Mouse (Mus musculus) testis, postnatal 10 days (tissue): ENCODE measurements around the gene Gm20671.
"Not testable (repeated sequence)": the region's sequence is repeated elsewhere in the genome, so short reads cannot be mapped to it uniquely, and the experiment has no call there.

Source experiments
- DNase-seq: peaks from one replicate; pipeline ENCODE4 v3.0.0; 2021; ENCODE audit warnings: low spot score

Gene Gm20671

DNA sequence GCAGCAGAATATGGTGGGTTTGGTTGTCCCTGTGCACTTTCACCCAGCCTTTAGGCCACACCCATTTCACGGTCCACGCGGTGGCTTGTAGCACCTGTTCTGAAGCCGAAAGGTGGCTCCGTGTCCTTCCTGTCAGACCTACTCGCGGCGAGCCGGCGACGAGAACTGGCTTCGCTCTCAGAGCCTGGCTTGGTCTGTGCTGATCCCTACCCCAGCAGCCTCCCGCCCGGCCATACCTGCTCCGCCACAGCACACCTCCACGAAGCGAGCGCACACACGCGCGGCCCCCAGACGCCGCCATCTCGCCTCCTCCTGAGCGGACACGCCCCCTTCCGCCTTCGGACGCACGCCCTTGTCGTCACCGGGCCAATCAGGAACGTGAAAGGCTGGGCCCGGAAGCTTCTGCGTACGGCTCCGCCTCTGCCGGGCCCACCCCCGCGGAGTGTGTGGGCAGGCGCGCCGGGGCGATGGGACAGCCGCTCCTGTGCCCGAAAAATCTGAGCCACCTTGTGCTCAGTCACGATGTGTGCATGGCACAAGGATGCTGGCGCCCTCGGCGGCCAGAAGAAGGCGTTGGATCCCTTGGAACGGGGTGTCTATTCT lies 41.5 kb downstream of the Gm20671 start, which contains the start of gene Pisd:
Pisd (minus strand) TSS at position 334 of the 603 bp plus-strand sequence.
- DNase-seq = peak; percentile 97

DNA sequence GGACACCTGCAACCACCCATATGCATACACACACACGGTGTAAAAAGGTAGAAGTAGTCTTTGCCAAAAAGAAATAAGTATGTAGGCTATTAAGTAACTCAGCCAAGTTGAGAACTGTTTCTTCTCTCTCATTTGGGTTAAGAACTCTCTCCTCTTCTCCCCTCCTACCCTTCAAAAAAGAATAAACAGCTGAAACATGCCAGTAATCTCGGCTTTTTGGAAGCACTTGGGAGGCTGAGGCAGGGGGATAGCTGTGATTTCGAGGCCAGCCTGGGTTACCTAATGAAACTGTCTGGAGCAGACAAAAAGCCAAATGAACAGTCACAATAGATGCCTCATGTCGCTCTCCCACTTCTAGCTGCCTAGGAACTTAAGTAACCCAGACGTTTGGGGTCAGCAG lies 42.2 kb downstream of the Gm20671 start:
- no peak for DNase-seq

DNA sequence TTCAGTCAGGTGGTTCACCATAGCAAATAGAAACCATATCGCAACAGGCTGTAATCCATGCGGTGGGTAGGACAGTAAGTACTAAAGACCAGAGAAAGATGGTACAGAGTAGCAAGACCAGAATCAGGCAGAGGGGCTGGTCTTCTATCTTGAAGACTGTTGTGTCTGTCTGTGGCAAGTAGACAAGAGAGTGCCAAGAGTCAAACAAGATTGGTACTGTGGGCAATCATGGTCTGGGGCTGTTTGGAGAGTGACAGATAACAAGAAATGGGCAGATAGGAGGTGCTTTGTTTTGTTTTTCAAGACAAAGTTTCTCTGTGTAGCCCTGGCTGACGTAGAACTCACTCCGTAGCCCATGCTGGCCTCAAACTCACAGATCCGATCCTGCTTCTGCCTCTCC lies 45.3 kb downstream of the Gm20671 start:
- DNase-seq = no peak

DNA sequence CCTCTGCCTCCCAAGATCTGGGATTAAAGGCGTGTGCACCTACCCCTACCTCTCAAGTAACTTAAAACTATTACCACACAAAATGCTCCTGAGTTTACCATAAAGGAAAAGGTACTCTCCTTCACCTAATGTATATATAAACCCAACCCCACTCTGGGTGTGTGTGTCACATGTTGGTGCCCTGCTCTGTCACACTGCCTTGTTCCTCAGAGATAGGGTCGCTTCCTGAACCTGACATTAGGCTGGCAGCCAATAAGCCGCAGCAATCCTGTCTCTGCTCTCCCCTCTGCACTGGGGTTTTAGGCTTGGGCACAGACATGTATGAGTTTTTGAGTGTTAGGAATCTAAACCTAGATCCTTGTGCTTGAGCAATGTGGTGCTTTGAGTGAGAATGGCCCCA lies 48.7 kb downstream of the Gm20671 start:
- DNase-seq = no peak

DNA sequence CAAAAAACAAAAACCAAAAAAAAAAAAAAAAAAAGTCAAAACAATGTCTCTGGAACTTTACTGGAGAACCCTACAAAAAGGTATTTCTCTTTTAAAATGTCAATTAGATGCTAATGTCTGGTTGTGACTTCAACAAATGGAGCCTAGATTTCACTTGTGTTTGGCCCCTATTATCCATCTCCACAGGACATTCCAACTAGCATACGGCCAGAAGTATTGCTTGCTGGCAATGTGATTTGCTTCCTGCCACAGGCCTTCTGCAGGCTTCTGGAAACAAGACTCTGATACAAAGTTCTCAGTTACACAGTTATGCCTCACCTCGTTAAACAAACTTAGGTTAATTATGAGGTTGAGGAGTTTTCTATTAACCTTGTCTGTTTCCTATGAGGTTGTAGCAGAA lies 54.5 kb downstream of the Gm20671 start:
- DNase-seq = no peak

DNA sequence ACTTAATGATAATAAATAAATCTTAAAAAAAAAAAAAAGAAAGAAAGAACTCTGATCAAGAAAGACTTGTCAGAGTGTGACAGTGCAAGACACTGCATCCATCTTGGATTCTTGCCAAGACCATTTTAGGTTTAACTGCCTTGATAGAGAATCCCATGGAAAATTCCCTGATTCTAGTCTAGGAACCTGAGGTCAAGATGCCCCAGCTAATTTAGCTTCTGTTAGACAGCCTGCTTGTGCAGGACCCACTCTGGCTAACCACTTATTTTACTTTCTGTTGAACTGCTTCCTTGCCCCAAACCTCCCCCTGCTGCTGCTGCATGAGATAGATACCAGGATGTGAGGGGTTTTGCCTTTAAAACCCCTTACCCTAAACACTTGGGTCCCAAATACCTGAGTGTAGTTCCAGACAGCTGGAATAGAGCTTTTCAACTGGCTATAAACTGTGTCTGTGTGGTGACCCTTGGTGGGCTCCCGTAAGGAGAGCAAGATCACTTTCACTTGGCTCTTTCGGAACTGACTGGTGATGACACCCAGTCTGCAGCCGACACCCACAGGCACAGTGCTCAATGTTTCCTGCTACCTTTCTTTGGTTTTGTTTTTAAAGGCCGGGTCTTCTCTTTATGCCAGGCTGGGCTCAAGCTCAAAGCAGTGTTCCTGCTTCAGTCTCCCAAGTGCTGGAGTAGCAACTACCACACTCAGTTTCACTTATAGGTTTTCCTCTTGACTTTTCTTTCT lies 59.1 kb downstream of the Gm20671 start:
- no peak for DNase-seq

DNA sequence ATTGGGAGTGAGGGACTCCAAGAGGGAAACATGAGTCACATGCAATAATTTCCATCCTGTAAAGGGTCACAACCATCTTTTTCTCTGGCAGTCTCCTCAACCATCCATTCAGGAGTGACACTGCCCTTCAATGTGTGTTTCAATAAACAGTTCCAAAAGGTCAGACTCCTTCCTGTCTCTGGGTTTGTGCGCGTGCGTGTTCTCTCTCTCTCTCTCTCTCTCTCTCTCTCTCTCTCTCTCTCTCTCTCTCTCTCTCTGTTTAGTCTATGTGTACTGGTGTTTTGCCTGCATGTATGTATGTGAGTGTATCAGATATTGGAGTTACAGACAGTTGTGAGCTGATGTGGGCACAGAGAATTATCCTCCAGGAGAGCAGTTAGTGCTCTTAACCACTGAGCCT lies 59.9 kb downstream of the Gm20671 start:
- no peak for DNase-seq

DNA sequence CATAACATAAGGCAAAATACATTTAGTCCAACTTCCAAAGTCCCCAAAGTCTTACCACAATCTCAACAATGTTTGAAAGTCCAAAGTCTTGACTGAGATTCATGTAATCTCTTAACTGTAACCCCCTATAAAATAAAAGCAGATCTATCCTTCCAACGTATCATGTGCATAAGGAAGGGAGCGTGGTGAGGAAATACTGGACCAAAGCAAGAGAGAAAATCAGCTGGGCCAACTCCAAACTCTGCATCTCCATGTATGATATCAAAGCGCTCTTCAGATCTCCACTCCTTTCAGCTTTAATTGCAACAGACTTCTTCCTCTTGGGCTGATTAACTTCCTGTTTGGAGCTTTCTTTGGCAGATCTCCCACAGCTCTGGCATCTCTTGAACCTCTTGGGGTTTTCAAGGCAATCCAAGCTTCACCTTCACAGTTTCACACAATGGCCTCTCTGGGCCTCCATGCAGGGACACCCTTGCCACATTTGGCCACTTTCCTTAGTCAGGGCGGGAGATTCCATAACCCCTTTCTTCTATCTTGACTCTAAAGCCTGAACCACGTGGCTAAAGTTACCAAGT lies 65.3 kb downstream of the Gm20671 start:
- DNase-seq = no peak

DNA sequence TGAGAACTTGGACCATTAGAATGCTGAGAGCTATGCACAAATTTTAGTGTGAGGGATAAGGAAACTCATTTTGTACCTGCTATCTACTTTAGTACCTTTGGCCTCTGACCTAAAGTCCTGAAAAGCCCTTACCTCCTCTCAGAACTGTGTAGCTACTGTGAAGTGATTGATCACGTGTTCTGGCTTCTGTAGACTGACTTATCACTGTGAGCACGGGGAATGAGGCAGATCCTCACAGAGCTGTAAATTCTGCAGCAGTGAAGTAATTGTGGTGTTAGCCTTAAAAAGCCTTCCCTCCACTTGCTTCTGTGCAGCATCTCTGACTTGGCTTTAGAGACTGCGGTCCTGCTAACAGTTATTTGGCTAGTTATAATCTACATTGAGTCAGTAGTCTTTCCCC lies 66.1 kb downstream of the Gm20671 start:
- DNase-seq = no peak

DNA sequence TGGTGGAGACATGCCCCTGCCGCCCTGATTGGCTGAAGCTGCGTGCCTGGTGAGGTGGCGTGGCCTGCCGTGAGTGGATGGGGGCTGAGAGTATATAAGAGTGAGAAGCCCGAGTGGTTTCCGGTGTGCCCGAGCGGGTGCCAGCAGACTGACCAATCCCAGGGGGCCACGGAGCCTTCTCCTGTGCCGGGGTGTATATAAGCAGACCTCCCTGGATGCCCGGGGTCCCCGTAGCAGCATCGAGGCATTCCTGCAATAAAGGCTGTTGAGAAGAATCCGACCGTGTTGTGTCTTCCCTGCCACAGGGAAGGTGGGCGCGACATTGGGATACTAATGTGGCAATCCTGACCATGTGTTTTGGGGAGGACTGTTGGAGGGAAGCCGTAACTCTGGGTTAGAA lies 66.6 kb downstream of the Gm20671 start:
- not testable (repeated sequence) for DNase-seq

DNA sequence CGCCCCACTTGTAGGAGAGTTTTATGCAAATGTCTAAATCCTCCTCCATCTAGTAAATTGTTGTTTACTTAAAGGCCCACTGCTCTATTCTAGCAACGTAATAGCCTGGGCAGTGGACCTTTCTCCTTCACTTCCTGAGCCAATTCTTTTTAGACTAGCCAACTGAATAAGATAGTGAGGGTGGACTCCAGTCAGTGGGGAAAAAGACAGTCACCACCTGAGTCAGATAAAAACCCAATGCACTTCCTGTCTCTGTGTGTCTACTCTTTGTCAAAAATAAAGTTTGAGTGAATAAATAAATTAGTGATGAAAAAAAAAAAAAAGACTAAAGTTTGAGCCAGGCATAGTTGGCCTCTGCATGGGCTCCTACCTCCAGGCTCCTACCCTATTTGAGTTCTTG lies 67.2 kb downstream of the Gm20671 start:
- no peak for DNase-seq

DNA sequence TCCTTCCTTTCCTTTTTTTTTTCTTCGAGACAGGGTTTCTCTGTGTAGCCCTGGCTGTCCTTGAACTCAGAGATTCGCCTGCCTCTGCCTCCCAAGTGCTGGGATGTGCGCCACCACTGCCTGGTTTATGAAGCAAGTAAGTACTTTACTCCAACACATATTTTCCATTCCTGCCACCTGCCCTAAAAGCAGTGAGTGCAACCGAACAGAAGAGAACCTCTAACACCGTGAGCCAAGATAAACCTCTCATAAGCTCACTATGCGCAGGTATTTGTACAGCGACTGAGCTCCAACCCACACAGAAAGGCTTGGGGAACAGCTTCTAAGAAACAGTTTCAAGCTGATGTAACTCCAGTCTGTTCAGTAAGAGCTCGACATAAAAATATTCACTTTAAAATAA lies 70.8 kb downstream of the Gm20671 start:
- no peak for DNase-seq

DNA sequence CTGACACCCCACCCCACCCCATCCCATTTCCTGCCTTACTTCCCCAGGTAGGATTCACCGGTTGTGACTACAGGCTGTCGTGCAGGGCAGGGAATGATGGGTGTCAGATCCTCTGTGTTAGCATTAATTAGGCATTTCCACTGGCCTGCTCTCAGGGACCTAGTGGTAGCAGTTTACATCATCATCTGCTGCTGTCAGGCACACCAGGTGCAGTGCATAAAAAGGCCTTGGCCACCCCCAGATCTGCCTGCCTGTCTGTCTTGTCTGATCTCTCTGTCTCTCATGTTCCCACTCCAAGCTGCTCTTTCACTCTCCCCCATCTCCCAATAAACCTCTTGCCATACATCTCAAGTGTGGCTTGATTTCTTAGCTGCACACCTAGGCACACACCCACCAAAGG lies 75.2 kb downstream of the Gm20671 start:
- no peak for DNase-seq

DNA sequence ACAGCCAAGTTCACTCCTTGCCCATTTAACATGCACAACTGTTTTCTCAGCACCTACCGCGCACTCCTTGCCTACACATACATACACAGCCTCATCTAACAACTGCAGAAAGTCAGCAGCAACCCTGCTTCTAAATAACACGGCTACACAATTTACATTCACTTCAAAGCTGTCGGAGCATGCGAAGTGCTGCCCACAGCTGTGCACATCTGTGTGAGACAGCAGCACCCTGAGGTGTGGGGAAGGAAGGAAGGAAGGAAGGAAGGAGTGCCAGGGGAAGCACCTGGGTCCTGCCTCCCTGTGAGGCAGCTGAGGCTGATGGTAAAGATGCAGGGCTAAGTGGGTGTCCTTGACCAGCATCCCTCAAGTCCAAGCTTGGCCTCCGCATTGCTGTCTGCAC lies 78.0 kb downstream of the Gm20671 start:
- no peak for DNase-seq

DNA sequence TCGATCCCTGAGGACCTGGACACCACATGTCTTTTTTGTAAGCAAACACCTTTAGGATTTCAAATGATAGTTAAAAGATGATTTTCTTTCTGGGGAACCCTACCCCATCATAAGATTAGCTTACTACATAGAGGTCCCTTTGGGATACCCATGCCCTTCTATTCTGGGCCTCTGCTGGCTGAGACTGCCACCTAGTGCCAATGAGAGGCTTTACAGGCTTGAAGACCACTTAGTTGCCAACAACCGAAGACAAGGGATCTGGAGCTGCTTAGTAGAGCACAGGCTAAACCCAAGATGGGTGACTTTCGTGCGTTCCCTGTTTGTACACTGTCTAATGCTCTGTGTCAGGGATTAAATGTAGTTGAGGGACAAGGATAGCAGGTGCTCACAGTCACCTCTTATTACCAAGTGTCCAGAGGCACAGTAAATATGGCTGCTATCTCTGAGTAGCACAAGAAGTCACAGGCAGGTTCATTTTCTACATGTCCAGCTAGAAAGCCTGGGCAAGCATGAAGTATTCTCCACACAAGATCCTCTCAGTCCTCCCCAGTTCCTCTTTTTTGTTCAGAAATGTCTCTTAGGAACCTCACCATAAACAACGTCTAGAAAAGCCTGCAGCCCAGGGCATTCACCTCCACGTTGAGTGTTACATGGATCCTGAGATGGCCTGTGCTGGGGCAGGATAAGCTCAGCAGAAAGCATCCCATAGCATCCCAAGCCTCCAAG lies 79.1 kb downstream of the Gm20671 start:
- no peak for DNase-seq

DNA sequence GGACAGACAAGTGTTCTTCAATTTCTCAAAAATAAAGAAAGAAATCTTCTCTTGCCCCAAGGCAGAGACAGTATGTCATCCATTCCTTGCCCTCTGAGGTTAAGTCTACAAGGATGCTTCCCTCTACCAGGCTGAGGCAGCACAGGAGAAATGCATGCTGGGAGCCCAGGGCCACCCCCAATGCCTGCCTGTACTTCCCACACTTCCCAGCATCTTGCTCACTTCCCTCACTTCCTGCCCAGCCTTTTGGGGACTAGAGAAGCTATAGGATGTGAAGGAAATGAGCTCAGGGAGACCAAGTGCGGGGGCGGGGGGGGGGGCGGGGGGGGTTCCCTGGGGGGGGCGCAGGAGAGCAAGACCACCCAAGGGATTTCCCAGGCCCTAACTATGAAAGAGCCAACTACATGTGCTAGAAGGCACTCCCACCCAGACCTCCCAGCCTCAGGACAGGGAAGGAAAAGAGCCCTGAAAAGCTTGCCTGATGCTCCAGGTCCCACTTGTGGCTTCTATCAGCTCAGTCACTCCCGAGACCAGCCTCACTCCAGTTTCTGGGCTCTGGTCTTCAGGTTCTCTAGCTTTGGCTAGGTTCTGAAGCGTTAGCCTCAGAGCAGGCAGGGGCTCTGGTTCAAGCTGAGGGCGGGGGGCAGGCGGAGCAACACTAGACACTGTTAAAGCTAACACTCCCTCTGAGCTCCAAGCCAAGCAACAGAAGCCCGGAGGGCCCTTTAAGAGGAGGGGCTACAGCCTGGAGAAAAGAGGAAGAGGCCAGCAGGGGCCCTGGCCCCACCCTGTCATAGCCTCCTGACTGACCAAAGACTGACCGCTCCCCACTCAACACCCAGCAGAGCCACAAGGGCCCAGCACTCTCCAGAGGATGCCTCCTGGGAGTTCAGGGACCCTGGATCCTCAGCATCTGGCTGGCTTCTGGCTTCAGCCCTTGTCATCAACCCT lies 80.9 kb downstream of the Gm20671 start:
- DNase-seq = peak; percentile 73

DNA sequence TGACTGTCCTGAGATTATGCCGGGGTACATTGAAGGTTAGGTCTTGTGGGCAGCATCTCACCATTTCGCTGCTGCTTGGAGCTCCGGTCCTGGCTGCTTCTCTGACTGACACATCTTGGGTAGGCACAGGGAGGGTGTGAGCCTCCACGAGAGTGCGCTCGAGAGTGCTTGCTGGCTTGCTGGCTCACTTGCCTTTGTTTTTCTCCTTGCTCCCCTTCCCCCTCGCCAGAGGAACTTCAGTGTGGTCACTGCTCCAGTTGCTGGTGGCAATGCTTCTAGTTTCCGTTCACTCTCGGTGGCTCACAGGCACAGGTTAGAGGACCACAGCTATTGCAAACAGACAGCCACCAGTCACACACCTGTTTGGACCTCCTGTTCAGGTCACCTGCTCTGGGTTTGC lies 84.8 kb downstream of the Gm20671 start:
- no peak for DNase-seq

DNA sequence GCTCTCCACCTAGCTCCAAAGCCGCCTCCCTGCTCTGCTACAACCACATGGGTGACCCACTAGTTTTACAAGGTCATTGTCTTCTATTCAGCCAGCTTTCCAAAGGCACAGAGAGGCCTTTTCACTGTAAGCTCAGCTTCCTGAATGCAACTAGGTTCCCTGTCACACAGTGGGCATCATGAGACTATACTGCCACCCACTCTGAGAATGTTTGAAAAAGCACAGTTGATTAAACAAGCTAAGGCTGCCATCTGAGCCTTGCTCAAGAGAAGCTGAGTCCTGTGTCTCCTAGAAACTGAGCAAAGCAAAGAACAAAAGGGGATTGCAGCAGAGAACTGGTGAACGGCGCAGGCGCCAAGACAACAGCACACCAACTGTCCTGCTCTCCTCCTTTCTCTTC lies 85.5 kb downstream of the Gm20671 start:
- not testable (repeated sequence) for DNase-seq

DNA sequence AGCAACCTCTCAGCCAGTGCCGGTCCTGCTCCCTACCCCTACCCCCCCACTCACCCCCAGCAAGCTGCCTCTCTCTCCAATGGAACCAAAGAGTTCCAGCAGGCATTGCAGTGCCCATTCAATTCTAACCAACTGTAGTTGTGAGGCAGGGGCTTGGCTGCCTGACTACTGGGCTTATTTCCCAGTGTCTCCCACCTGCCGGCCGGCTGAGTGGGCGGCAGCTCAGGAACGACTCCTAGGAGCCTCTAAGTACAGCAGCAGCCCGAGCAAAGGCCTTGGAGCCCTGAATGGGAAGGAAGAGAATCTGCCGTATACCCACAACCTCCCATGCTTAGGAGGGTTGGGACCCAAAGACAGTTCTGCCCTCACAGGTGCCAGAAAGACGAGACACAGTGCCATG lies 86.1 kb downstream of the Gm20671 start:
- DNase-seq = not testable (repeated sequence)

DNA sequence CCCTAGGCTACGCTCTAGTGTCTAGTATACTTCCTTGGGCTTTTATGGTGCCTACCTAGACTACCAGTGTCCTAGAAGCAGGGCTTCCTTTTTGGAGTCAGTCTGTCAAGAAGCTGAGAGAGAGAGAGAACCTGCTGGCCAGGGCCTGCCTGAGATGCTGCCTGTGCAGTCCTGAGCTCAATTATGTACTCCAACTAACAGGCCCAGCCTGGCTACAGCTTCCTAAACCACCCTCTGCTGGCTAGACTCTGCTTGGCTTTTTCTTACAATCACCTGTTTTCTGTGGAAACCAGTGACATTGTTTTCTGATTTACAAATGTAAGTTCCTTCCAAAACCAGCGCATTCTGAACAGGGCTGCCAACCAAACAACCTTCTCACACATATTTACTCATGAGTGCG lies 86.8 kb downstream of the Gm20671 start:
- no peak for DNase-seq

DNA sequence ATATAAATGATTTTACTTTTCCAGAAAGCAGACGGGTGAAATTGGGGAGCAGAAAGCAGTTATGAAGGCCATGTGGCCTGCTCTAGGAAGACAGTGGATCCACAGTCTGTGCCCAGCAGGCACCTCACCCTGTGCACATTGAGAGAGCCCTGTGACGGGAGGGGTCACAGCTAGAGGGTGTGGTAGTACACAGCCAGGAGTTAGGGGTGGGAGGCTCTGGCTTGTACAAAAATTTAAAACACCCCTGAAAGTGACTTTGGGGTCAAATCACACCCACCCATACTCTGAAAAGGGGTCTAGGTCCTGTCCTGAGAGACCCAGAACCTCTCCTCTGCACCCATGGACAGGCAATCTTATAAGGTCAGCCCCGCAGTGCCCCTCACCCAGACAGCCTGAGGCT lies 90.1 kb downstream of the Gm20671 start:
- not testable (repeated sequence) for DNase-seq

DNA sequence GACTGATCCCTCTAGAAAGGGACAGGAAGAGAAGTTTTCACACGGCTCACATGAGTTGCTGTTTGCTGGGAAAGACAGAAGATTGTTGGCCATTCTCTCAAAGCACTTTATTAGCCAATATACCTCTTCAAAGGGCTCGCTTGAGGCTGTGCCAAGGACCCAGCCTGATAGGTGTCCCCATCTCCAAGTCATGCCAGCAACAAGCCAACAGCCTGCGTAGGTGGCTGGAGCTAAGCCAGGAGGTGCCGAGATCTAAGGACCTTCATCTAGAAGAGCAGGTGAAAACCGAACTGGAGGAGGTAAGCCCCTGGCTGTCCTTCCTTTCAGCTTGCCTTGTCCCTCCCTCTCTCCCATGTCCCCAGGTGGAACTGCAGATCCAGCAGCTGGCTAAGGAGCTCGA lies 91.1 kb downstream of the Gm20671 start:
- no peak for DNase-seq
